Mouse (Mus musculus): Measurements from ENCODE around the gene Gm9774.

- TF ChIP-seq CTCF (IDR thresholded peaks at IDR 0.05; ENCODE audit: low read depth) (no peak), EP300 (IDR thresholded peaks at IDR 0.05; ENCODE audit: low read depth) (no peak)
Observed at GRCm38 (mm10) chr3:92470111-92470510, 40.9 kb upstream of the Gm9774 start.

Measured in liver, embryonic 14.5 days (tissue).